Mouse (Mus musculus) erythroblast, embryonic 14.5 days (primary cell): ENCODE data around the gene Frmd6. TPM values are rescaled to one million over a fixed set of nuclear protein-coding genes. Genes with fewer than 3 reads are reported as not detected.
A peak's percentile ranks its signal among the peaks of the same experiment; 100 is the strongest.

Source experiments
- H3K27me3 ChIP-seq: 2 replicates; pipeline ENCODE4 v1.6.1; 2012; ENCODE audit warnings: inconsistent platforms; ENCODE audit not compliant: control insufficient read depth
- H3K36me3 ChIP-seq: 2 replicates; pipeline ENCODE4 v1.6.1; 2012; ENCODE audit warnings: mild to moderate bottlenecking, inconsistent platforms; ENCODE audit not compliant: control insufficient read depth
- H3K4me1 ChIP-seq: 2 replicates; pipeline ENCODE4 v1.6.1; 2012; ENCODE audit warnings: inconsistent platforms; ENCODE audit not compliant: control insufficient read depth
- H3K4me3 ChIP-seq: replicated peaks from 2 replicates; pipeline ENCODE3; 2012; ENCODE audit warnings: moderate library complexity, mild to moderate bottlenecking, inconsistent platforms
- H3K9me3 ChIP-seq: 2 replicates; pipeline ENCODE4 v1.6.1; 2012; ENCODE audit warnings: low read length, inconsistent platforms, mixed read lengths; ENCODE audit not compliant: control insufficient read depth
- GATA1 ChIP-seq: IDR thresholded peaks from 2 replicates; pipeline ENCODE4 v1.6.1; 2012; ENCODE audit warnings: low read length, inconsistent platforms, mixed read lengths
- TAL1 ChIP-seq: IDR thresholded peaks from 3 replicates; pipeline ENCODE4 v1.6.1; 2012; ENCODE audit warnings: low read length, inconsistent platforms, mixed read lengths
- polyA plus RNA-seq: library from polyadenylated mRNA; stranded (reverse); fragments of >175 nt; gene quantifications from 2 replicates; pipeline ENCODE4 v1.2.3, GENCODE M21; 2012

Gene Frmd6
- polyA plus RNA-seq, 1 experiment = 0.01 TPM

- Histone ChIP-seq H3K27me3 (no peaks in the 10 kb centered on the region), H3K9me3 (no peaks in the 10 kb centered on the region), H3K36me3 (no peaks in the 10 kb centered on the region), H3K4me3 (no peak overlapping the region), H3K4me1 (peaks cover 14% of the 10 kb centered on the region)
- TF ChIP-seq TAL1 (no peak), GATA1 (no peak)
Measured at GRCm38 (mm10) chr12:70914387-70914786, 89.1 kb downstream of the Frmd6 start.

- Histone ChIP-seq H3K36me3 (no peaks in the 10 kb centered on the region), H3K4me3 (no peak overlapping the region), H3K4me1 (peaks cover 5% of the 10 kb centered on the region), H3K9me3 (peaks cover 13% of the 10 kb centered on the region), H3K27me3 (no peaks in the 10 kb centered on the region)
- TF ChIP-seq TAL1 (no peak), GATA1 (no peak)
Measured at GRCm38 (mm10) chr12:70929781-70930180, 104.5 kb downstream of the Frmd6 start.

GRCm38 (mm10) chr12:70937150-70937549 is 111.8 kb downstream of the Frmd6 start:
- Histone ChIP-seq H3K27me3 (no peaks in the 10 kb centered on the region), H3K9me3 (peaks cover 13% of the 10 kb centered on the region), H3K36me3 (peaks cover 14% of the 10 kb centered on the region), H3K4me1 (peaks cover 22% of the 10 kb centered on the region), H3K4me3 (peak overlapping the region; percentile 74)
- TF ChIP-seq TAL1 (no peak), GATA1 (no peak)

- peaks cover 22% of the 10 kb centered on the region for H3K4me1 ChIP-seq
- H3K36me3 ChIP-seq = peaks cover 21% of the 10 kb centered on the region
- peak within 1 kb of the TSS; percentile 74 for H3K4me3 ChIP-seq
- TF ChIP-seq GATA1 = no peak
- TF ChIP-seq TAL1 = no peak
- peaks cover 11% of the 10 kb centered on the region for H3K9me3 ChIP-seq
- no peaks in the 10 kb centered on the region for H3K27me3 ChIP-seq
Measured at GRCm38 (mm10) chr12:70937571-70938384, 112.5 kb downstream of the Frmd6 start, which contains the start of gene Actr10. Gene Actr10, plus strand, starts transcription at chr12:70937857.

GRCm38 (mm10) chr12:70940806-70941205 is 115.5 kb downstream of the Frmd6 start:
- TF ChIP-seq GATA1 (no peak), TAL1 (no peak)
- Histone ChIP-seq H3K4me3 (no peak overlapping the region), H3K4me1 (peaks cover 17% of the 10 kb centered on the region), H3K36me3 (peaks cover 41% of the 10 kb centered on the region), H3K27me3 (no peaks in the 10 kb centered on the region), H3K9me3 (peaks cover 3% of the 10 kb centered on the region)

GRCm38 (mm10) chr12:70944181-70944580 is 118.9 kb downstream of the Frmd6 start:
- Histone ChIP-seq H3K4me3 (no peak overlapping the region), H3K27me3 (no peaks in the 10 kb centered on the region), H3K9me3 (no peaks in the 10 kb centered on the region), H3K36me3 (peaks cover 64% of the 10 kb centered on the region), H3K4me1 (peaks cover 4% of the 10 kb centered on the region)
- TF ChIP-seq GATA1 (no peak), TAL1 (no peak)

GRCm38 (mm10) chr12:70946585-70947256 is 121.4 kb downstream of the Frmd6 start:
- no peak for TF ChIP-seq GATA1
- TF ChIP-seq TAL1 = no peak
- no peaks in the 10 kb centered on the region for H3K27me3 ChIP-seq

More at GRCm38 (mm10) chr12:70946585-70947256, 121.4 kb downstream of the Frmd6 start:
- H3K36me3 ChIP-seq = peaks cover 61% of the 10 kb centered on the region
- no peaks in the 10 kb centered on the region for H3K9me3 ChIP-seq
- H3K4me3 ChIP-seq = no peak overlapping the region
- no peaks in the 10 kb centered on the region for H3K4me1 ChIP-seq

Other genes with a start within 250 kb of the Frmd6 start
- gene Actr10, start 112.3 kb downstream of the Frmd6 start, polyA plus RNA-seq = 0.52 and 0.84 TPM in 2 replicates
- 1.9 and 2.3 TPM in 2 replicates for gene Psma3, start 149.1 kb downstream of the Frmd6 start, polyA plus RNA-seq
- gene Arid4a, start 190.5 kb downstream of the Frmd6 start, polyA plus RNA-seq = 0.94 and 1.4 TPM in 2 replicates